Mouse (Mus musculus) hindbrain, postnatal 0 days (tissue): ENCODE results near the gene Dclre1b. TPM values are rescaled to one million over a fixed set of nuclear protein-coding genes. Genes with fewer than 3 reads are reported as not detected.

Source experiments
- ATAC-seq: fragments of 200-750 bp; cut with Nextera tagmentation; 2 replicates; pipeline ENCODE4 v1.8.0; 2017; ENCODE audit warnings: mild to moderate bottlenecking, moderate TSS enrichment, moderate library complexity
- DNase-seq: peaks from one replicate; pipeline ENCODE4 v3.0.0-alpha.2; 2015; ENCODE audit warnings: low spot score
- H3K27ac ChIP-seq: fragments of 300-500 bp; sonication (generic); 2 replicates; pipeline ENCODE4 v1.5.1; 2014; ENCODE audit warnings: mild to moderate bottlenecking
- H3K27me3 ChIP-seq: fragments of 300-500 bp; sonication (generic); 2 replicates; pipeline ENCODE4 v1.6.1; 2014; ENCODE audit warnings: low read length, mixed read lengths; ENCODE audit not compliant: insufficient read depth
- H3K36me3 ChIP-seq: fragments of 300-500 bp; sonication (generic); 2 replicates; pipeline ENCODE4 v1.6.1; 2014; ENCODE audit warnings: low read length, mixed read lengths; ENCODE audit not compliant: insufficient read depth
- H3K4me1 ChIP-seq: fragments of 300-500 bp; sonication (generic); 2 replicates; pipeline ENCODE4 v1.6.1; 2014; ENCODE audit warnings: antibody characterized with exemption, low read length, mixed read lengths; ENCODE audit not compliant: insufficient read depth
- H3K4me2 ChIP-seq: fragments of 300-500 bp; sonication (generic); 2 replicates; pipeline ENCODE4 v1.6.1; 2014; ENCODE audit warnings: low read depth, mild to moderate bottlenecking, low read length, moderate library complexity, mixed read lengths
- H3K4me3 ChIP-seq: fragments of 300-500 bp; sonication (generic); 2 replicates; pipeline ENCODE4 v1.5.1; 2014; ENCODE audit warnings: low read length
- H3K9ac ChIP-seq: fragments of 300-500 bp; sonication (generic); replicated peaks from 2 replicates; pipeline ENCODE4 v1.6.1; 2014; ENCODE audit warnings: mild to moderate bottlenecking, low read length, moderate library complexity, mixed read lengths
- H3K9me3 ChIP-seq: fragments of 300-500 bp; sonication (generic); 2 replicates; pipeline ENCODE4 v1.6.1; 2016; ENCODE audit warnings: low read length, mixed read lengths
- CTCF ChIP-seq: IDR thresholded peaks from 2 replicates; pipeline ENCODE4 v1.5.1; 2016; ENCODE audit warnings: antibody characterized with exemption, control low read depth, low read depth
- WGBS: fragments of 180-500 bp; shearing (Covaris S2); extraction: QIAGEN DNeasy Blood & Tissue Kit; methylation state at CpG from one replicate; pipeline ENCODE4 v1.1.7; 2014; 5-methylcytosine and 5-hydroxymethylcytosine counted together
- polyA plus RNA-seq: library from polyadenylated mRNA; unstranded; fragments of >200 nt; fragmentation: Nextera tagmentation; extraction: Ambion mirVana; gene quantifications from 2 replicates; pipeline ENCODE4 v1.2.1, GENCODE M21; 2015
- total RNA-seq: library from RNA; depleted of rRNA; stranded (reverse); fragments of >200 nt; gene quantifications from 2 replicates; pipeline ENCODE4 v1.2.3, GENCODE M21; 2014

Gene Dclre1b
- total and polyA plus RNA-seq, 2 experiments from 2014 or later, result 7.9 to 15.4 TPM

- DNase-seq (no peak), ATAC-seq (no peak)
- Histone ChIP-seq H3K27me3 (no peaks in the 10 kb centered on the region), H3K9ac (no peak overlapping the region), H3K27ac (no peak overlapping the region), H3K4me3 (no peak overlapping the region), H3K4me2 (no peak overlapping the region), H3K9me3 (no peaks in the 10 kb centered on the region), H3K36me3 (peaks cover 7% of the 10 kb centered on the region; the same call in 1 of the 2 replicates), H3K4me1 (peaks cover 15% of the 10 kb centered on the region)
- 91% methylated on average over 6 of the region's 6 CpGs for WGBS
- no peak for TF ChIP-seq CTCF
These were observed 1.7 kb upstream of the Dclre1b start for GRCm38 (mm10) chr3:103810967-103811366.

GRCm38 (mm10) chr3:103809799-103810150 is 531 bp upstream of the Dclre1b start:
- no peak for DNase-seq

GRCm38 (mm10) chr3:103805671-103806070 is 3.6 kb downstream of the Dclre1b start:
- 89% methylated on average over 1 of the region's 1 CpGs for WGBS
- Histone ChIP-seq H3K9me3 (no peaks in the 10 kb centered on the region), H3K4me1 (peaks cover 15% of the 10 kb centered on the region), H3K4me3 (no peak overlapping the region), H3K27ac (no peak overlapping the region), H3K4me2 (no peak overlapping the region), H3K36me3 (peaks cover 21% of the 10 kb centered on the region), H3K9ac (no peak overlapping the region), H3K27me3 (no peaks in the 10 kb centered on the region)
- no peak for TF ChIP-seq CTCF
- DNase-seq, result no peak
- ATAC-seq, result no peak

More at GRCm38 (mm10) chr3:103809799-103810150, 531 bp upstream of the Dclre1b start:
- Histone ChIP-seq H3K27me3 (no peaks in the 10 kb centered on the region), H3K4me3 (peak overlapping the region; percentile 88), H3K9me3 (no peaks in the 10 kb centered on the region), H3K4me1 (peaks cover 15% of the 10 kb centered on the region), H3K4me2 (peak overlapping the region; percentile 89), H3K27ac (peak overlapping the region; percentile 93), H3K36me3 (peaks cover 3% of the 10 kb centered on the region; the same call in 1 of the 2 replicates), H3K9ac (peak overlapping the region; percentile 87)
- no peak; the same call in 1 of the 2 replicates for ATAC-seq
- TF ChIP-seq CTCF, result no peak
- 3% methylated on average over 14 of the region's 14 CpGs for WGBS

GRCm38 (mm10) chr3:103802861-103803260 is 6.4 kb downstream of the Dclre1b start:
- Histone ChIP-seq H3K36me3 (peaks cover 21% of the 10 kb centered on the region), H3K27me3 (no peaks in the 10 kb centered on the region), H3K9me3 (no peaks in the 10 kb centered on the region), H3K4me2 (no peak overlapping the region), H3K9ac (no peak overlapping the region), H3K27ac (no peak overlapping the region), H3K4me1 (peaks cover 3% of the 10 kb centered on the region; the same call in 1 of the 2 replicates), H3K4me3 (no peak overlapping the region)
- no peak for ATAC-seq
- DNase-seq, result no peak
- no peak for TF ChIP-seq CTCF
- 83% methylated on average over 8 of the region's 8 CpGs for WGBS

GRCm38 (mm10) chr3:103801631-103802531 is 7.4 kb downstream of the Dclre1b start:
- Histone ChIP-seq H3K4me1 (no peaks in the 10 kb centered on the region), H3K36me3 (peaks cover 21% of the 10 kb centered on the region), H3K9me3 (no peaks in the 10 kb centered on the region), H3K27ac (peak overlapping the region; percentile 57; the same call in 1 of the 2 replicates), H3K4me3 (no peak overlapping the region), H3K27me3 (no peaks in the 10 kb centered on the region), H3K9ac (no peak overlapping the region), H3K4me2 (no peak overlapping the region)
- 70% methylated on average over 10 of the region's 10 CpGs for WGBS
- no peak for TF ChIP-seq CTCF
- DNase-seq, result peak; percentile 64
- peak; percentile 85 for ATAC-seq

- ATAC-seq (no peak), DNase-seq (no peak)
- 79% methylated on average over 2 of the region's 2 CpGs for WGBS
- Histone ChIP-seq H3K36me3 (peaks cover 17% of the 10 kb centered on the region), H3K4me1 (no peaks in the 10 kb centered on the region), H3K4me2 (no peak overlapping the region), H3K27ac (no peak overlapping the region), H3K9ac (no peak overlapping the region), H3K27me3 (no peaks in the 10 kb centered on the region), H3K4me3 (no peak overlapping the region), H3K9me3 (no peaks in the 10 kb centered on the region)
- TF ChIP-seq CTCF, result no peak
These were observed 9.7 kb downstream of the Dclre1b start for GRCm38 (mm10) chr3:103799507-103799906.

- Histone ChIP-seq H3K27ac (no peak overlapping the region), H3K36me3 (no peaks in the 10 kb centered on the region), H3K9ac (no peak overlapping the region), H3K4me1 (no peaks in the 10 kb centered on the region), H3K4me3 (no peak overlapping the region), H3K9me3 (no peaks in the 10 kb centered on the region), H3K27me3 (no peaks in the 10 kb centered on the region), H3K4me2 (no peak overlapping the region)
- WGBS, result 67% methylated on average over 2 of the region's 2 CpGs
- DNase-seq (no peak), ATAC-seq (no peak)
- TF ChIP-seq CTCF, result no peak
These were observed 12.9 kb downstream of the Dclre1b start for GRCm38 (mm10) chr3:103796389-103796788.
